Mouse (Mus musculus): ENCODE measurements at regions not wholly inside any gene's neighbourhood (a gene's known extent, or its start where the extent isn't known, plus 50 kb on each side); places are given as distances from the start of the nearest gene placed in this dataset.
A peak's percentile ranks its signal among the peaks of the same experiment; 100 is the strongest.

GRCm38 (mm10) chrX:167107469-167107868, 101.6 kb downstream of the Tmsb4x start:
- 80% methylated on average over 4 of the region's 4 CpGs for WGBS

GRCm38 (mm10) chrX:167105931-167106417, 103.1 kb downstream of the Tmsb4x start:
- peak; percentile 39 for DNase-seq (ENCODE audit: low spot score)
- Histone ChIP-seq H3K27me3 (ENCODE audit: insufficient read depth, low read length) (no peaks in the 10 kb centered on the region), H3K27ac (no peak overlapping the region; the same call in 1 of the 2 replicates), H3K4me1 (ENCODE audit: insufficient read depth, low read length) (peaks cover 4% of the 10 kb centered on the region; the same call in 1 of the 2 replicates), H3K4me2 (ENCODE audit: low read depth, low read length) (no peak overlapping the region), H3K9me3 (ENCODE audit: low read length) (no peaks in the 10 kb centered on the region), H3K9ac (replicated peaks; ENCODE audit: low read length) (no peak overlapping the region), H3K4me3 (ENCODE audit: low read length) (no peak overlapping the region), H3K36me3 (ENCODE audit: insufficient read depth, low read length) (no peaks in the 10 kb centered on the region)
- ATAC-seq = peak; percentile 51; the same call in 1 of the 2 replicates
- TF ChIP-seq CTCF (IDR thresholded peaks at IDR 0.05; ENCODE audit: low read depth) = no peak
- WGBS = 44% methylated on average over 11 of the region's 11 CpGs

More at GRCm38 (mm10) chrX:167107469-167107868, 101.6 kb downstream of the Tmsb4x start:
- Histone ChIP-seq H3K9ac (replicated peaks; ENCODE audit: low read length) (no peak overlapping the region), H3K4me3 (ENCODE audit: low read length) (no peak overlapping the region), H3K36me3 (ENCODE audit: insufficient read depth, low read length) (no peaks in the 10 kb centered on the region), H3K4me1 (ENCODE audit: insufficient read depth, low read length) (peaks cover 4% of the 10 kb centered on the region; the same call in 1 of the 2 replicates), H3K9me3 (ENCODE audit: low read length) (no peaks in the 10 kb centered on the region), H3K27ac (no peak overlapping the region), H3K27me3 (ENCODE audit: insufficient read depth, low read length) (no peaks in the 10 kb centered on the region), H3K4me2 (ENCODE audit: low read depth, low read length) (no peak overlapping the region)
- DNase-seq (ENCODE audit: low spot score) (no peak), ATAC-seq (no peak)
- no peak for TF ChIP-seq CTCF (IDR thresholded peaks at IDR 0.05; ENCODE audit: low read depth)

GRCm38 (mm10) chrX:167105354-167105753, 103.8 kb downstream of the Tmsb4x start:
- H3K4me1 ChIP-seq (ENCODE audit: insufficient read depth, low read length) = peaks cover 4% of the 10 kb centered on the region; the same call in 1 of the 2 replicates
- no peak overlapping the region for H3K9ac ChIP-seq (replicated peaks; ENCODE audit: low read length)
- no peaks in the 10 kb centered on the region for H3K9me3 ChIP-seq (ENCODE audit: low read length)
- no peak for TF ChIP-seq CTCF (IDR thresholded peaks at IDR 0.05; ENCODE audit: low read depth)
- no peak overlapping the region for H3K4me2 ChIP-seq (ENCODE audit: low read depth, low read length)
- 73% methylated on average over 4 of the region's 4 CpGs for WGBS
- H3K4me3 ChIP-seq (ENCODE audit: low read length) = no peak overlapping the region
- DNase-seq (ENCODE audit: low spot score) = no peak
- H3K36me3 ChIP-seq (ENCODE audit: insufficient read depth, low read length) = no peaks in the 10 kb centered on the region
- H3K27me3 ChIP-seq (ENCODE audit: insufficient read depth, low read length) = no peaks in the 10 kb centered on the region
- H3K27ac ChIP-seq = no peak overlapping the region
- no peak for ATAC-seq

GRCm38 (mm10) chrX:167104247-167104621, 104.9 kb downstream of the Tmsb4x start:
- no peaks in the 10 kb centered on the region for H3K36me3 ChIP-seq (ENCODE audit: insufficient read depth, low read length)
- TF ChIP-seq CTCF (IDR thresholded peaks at IDR 0.05; ENCODE audit: low read depth) = no peak
- DNase-seq (ENCODE audit: low spot score) (no peak), ATAC-seq (no peak)
- H3K9me3 ChIP-seq (ENCODE audit: low read length) = no peaks in the 10 kb centered on the region
- no peak overlapping the region for H3K4me3 ChIP-seq (ENCODE audit: low read length)
- peak overlapping the region; percentile 56; the same call in 1 of the 2 replicates for H3K27ac ChIP-seq
- no peak overlapping the region for H3K9ac ChIP-seq (replicated peaks; ENCODE audit: low read length)
- peaks cover 4% of the 10 kb centered on the region; the same call in 1 of the 2 replicates for H3K4me1 ChIP-seq (ENCODE audit: insufficient read depth, low read length)
- 73% methylated on average over 4 of the region's 4 CpGs for WGBS
- no peaks in the 10 kb centered on the region for H3K27me3 ChIP-seq (ENCODE audit: insufficient read depth, low read length)
- H3K4me2 ChIP-seq (ENCODE audit: low read depth, low read length) = no peak overlapping the region

- 55% methylated on average over 12 of the region's 12 CpGs for WGBS
- TF ChIP-seq CTCF (IDR thresholded peaks at IDR 0.05; ENCODE audit: low read depth) = no peak
- Histone ChIP-seq H3K9me3 (ENCODE audit: low read length) (no peaks in the 10 kb centered on the region), H3K4me3 (ENCODE audit: low read length) (no peak overlapping the region), H3K36me3 (ENCODE audit: insufficient read depth, low read length) (no peaks in the 10 kb centered on the region), H3K4me1 (ENCODE audit: insufficient read depth, low read length) (peaks cover 4% of the 10 kb centered on the region; the same call in 1 of the 2 replicates), H3K9ac (replicated peaks; ENCODE audit: low read length) (no peak overlapping the region), H3K27me3 (ENCODE audit: insufficient read depth, low read length) (no peaks in the 10 kb centered on the region), H3K4me2 (ENCODE audit: low read depth, low read length) (no peak overlapping the region), H3K27ac (peak overlapping the region; percentile 56; the same call in 1 of the 2 replicates)
- DNase-seq (ENCODE audit: low spot score) = peak; percentile 10
- no peak for ATAC-seq
Observed at GRCm38 (mm10) chrX:167103501-167104246, 105.4 kb downstream of the Tmsb4x start.

GRCm38 (mm10) chrX:167101929-167102328, 107.2 kb downstream of the Tmsb4x start:
- Histone ChIP-seq H3K36me3 (ENCODE audit: insufficient read depth, low read length) (no peaks in the 10 kb centered on the region), H3K9me3 (ENCODE audit: low read length) (no peaks in the 10 kb centered on the region), H3K4me3 (ENCODE audit: low read length) (no peak overlapping the region), H3K27me3 (ENCODE audit: insufficient read depth, low read length) (no peaks in the 10 kb centered on the region), H3K9ac (replicated peaks; ENCODE audit: low read length) (no peak overlapping the region), H3K4me2 (ENCODE audit: low read depth, low read length) (no peak overlapping the region), H3K27ac (no peak overlapping the region), H3K4me1 (ENCODE audit: insufficient read depth, low read length) (peaks cover 4% of the 10 kb centered on the region; the same call in 1 of the 2 replicates)
- TF ChIP-seq CTCF (IDR thresholded peaks at IDR 0.05; ENCODE audit: low read depth) = no peak
- DNase-seq (ENCODE audit: low spot score) (no peak), ATAC-seq (no peak)
- 75% methylated on average over 2 of the region's 2 CpGs for WGBS

- no peak overlapping the region for H3K4me3 ChIP-seq (ENCODE audit: low read length)
- no peaks in the 10 kb centered on the region for H3K36me3 ChIP-seq (ENCODE audit: insufficient read depth, low read length)
- no peak for DNase-seq (ENCODE audit: low spot score)
- no peak overlapping the region for H3K27ac ChIP-seq
- no peaks in the 10 kb centered on the region for H3K27me3 ChIP-seq (ENCODE audit: insufficient read depth, low read length)
- H3K9me3 ChIP-seq (ENCODE audit: low read length) = no peaks in the 10 kb centered on the region
- no peak for TF ChIP-seq CTCF (IDR thresholded peaks at IDR 0.05; ENCODE audit: low read depth)
- H3K4me2 ChIP-seq (ENCODE audit: low read depth, low read length) = no peak overlapping the region
- WGBS = 55% methylated on average over 6 of the region's 6 CpGs
- no peaks in the 10 kb centered on the region for H3K4me1 ChIP-seq (ENCODE audit: insufficient read depth, low read length)
- no peak for ATAC-seq
- H3K9ac ChIP-seq (replicated peaks; ENCODE audit: low read length) = no peak overlapping the region
Observed at GRCm38 (mm10) chrX:167099411-167099810, 109.7 kb downstream of the Tmsb4x start.
